Mouse (Mus musculus) intestine, embryonic 15.5 days (tissue): ENCODE measurements around the gene Pkd2l1. TPM values are rescaled to one million over a fixed set of nuclear protein-coding genes. Genes with fewer than 3 reads are reported as not detected.
A peak's percentile ranks its signal among the peaks of the same experiment; 100 is the strongest.
"Not testable (repeated sequence)": the region's sequence is repeated elsewhere in the genome, so short reads cannot be mapped to it uniquely, and the experiment has no call there.

Source experiments
- ATAC-seq: fragments of 200-750 bp; cut with Nextera tagmentation; 2 replicates; pipeline ENCODE4 v1.8.0; 2017; ENCODE audit warnings: moderate TSS enrichment, moderate library complexity
- H3K27ac ChIP-seq: fragments of 300-500 bp; sonication (generic); 2 replicates; pipeline ENCODE4 v1.5.1; 2015; ENCODE audit warnings: mild to moderate bottlenecking, inconsistent platforms
- H3K27me3 ChIP-seq: fragments of 300-500 bp; sonication (generic); replicated peaks from 2 replicates; pipeline ENCODE4 v1.6.1; 2015; ENCODE audit warnings: inconsistent platforms
- H3K36me3 ChIP-seq: fragments of 300-500 bp; sonication (generic); 2 replicates; pipeline ENCODE4 v1.6.1; 2015; ENCODE audit warnings: inconsistent platforms
- H3K4me1 ChIP-seq: fragments of 300-500 bp; sonication (generic); replicated peaks from 2 replicates; pipeline ENCODE4 v1.6.1; 2015; ENCODE audit warnings: inconsistent platforms
- H3K4me2 ChIP-seq: fragments of 300-500 bp; sonication (generic); replicated peaks from 2 replicates; pipeline ENCODE4 v1.6.1; 2015; ENCODE audit warnings: mild to moderate bottlenecking, inconsistent platforms
- H3K4me3 ChIP-seq: fragments of 300-500 bp; sonication (generic); replicated peaks from 2 replicates; pipeline ENCODE4 v1.5.1; 2015; ENCODE audit warnings: inconsistent platforms
- H3K9ac ChIP-seq: fragments of 300-500 bp; sonication (generic); 2 replicates; pipeline ENCODE4 v1.6.1; 2015; ENCODE audit warnings: inconsistent platforms
- H3K9me3 ChIP-seq: fragments of 300-500 bp; sonication (generic); 2 replicates; pipeline ENCODE4 v1.6.1; 2016; ENCODE audit warnings: inconsistent platforms
- WGBS: fragments of 180-500 bp; shearing (Covaris S2); methylation state at CpG from one replicate; pipeline ENCODE4 v1.1.7; 2015; 5-methylcytosine and 5-hydroxymethylcytosine counted together
- polyA plus RNA-seq: library from polyadenylated mRNA; unstranded; fragments of >200 nt; fragmentation: Nextera tagmentation; extraction: Ambion mirVana; gene quantifications from 2 replicates; pipeline ENCODE4 v1.2.1, GENCODE M21; 2015

The Pkd2l1 gene
- polyA plus RNA-seq, 1 experiment from 2014 or later = not detected

DNA sequence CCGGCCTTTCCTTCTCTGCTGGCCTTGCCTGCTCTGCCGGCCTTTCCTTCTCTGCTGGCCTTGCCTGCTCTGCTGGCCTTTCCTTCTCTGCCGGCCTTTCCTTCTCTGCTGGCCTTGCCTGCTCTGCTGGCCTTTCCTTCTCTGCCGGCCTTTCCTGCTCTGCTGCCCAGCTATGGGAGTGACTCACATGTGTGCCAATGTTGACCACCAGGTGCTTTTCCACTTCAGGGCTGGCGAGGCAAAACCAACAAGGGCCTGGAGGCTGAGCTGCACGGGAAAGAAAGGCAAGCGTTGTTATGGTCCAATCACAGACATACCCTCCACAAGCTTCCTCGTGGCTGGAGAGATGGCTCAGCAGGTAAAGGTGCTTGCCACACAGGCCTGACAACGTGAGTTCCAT lies 71.6 kb downstream of the Pkd2l1 start:
- not testable (repeated sequence) for H3K4me2 ChIP-seq, H3K9me3 ChIP-seq, H3K4me3 ChIP-seq, H3K27me3 ChIP-seq, ATAC-seq, H3K27ac ChIP-seq, H3K4me1 ChIP-seq, H3K9ac ChIP-seq
- 95% methylated on average over 8 of the region's 9 CpGs for WGBS
- H3K36me3 ChIP-seq = peaks cover 39% of the 10 kb centered on the region

DNA sequence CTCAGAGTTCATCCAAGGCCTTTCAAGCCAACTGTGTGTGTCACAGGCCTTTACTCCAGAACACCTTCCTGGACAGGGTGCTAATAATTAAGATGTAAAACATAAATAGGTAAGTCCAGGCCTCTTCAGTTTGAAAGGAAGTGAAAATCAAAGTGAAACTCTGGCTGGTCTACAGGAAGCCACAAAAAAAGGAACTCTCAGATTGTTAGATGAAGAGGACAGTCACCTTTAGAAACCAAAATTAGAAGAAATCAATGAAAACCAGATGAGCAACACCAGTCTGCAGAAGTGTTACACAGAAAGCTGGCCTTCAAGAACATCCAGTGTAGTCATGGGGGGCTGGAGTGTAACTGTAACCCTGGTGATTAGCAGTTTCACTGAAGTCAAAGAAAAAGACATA lies 74.4 kb downstream of the Pkd2l1 start:
- Histone ChIP-seq H3K4me1 (no peaks in the 10 kb centered on the region), H3K36me3 (peaks cover 41% of the 10 kb centered on the region)

DNA sequence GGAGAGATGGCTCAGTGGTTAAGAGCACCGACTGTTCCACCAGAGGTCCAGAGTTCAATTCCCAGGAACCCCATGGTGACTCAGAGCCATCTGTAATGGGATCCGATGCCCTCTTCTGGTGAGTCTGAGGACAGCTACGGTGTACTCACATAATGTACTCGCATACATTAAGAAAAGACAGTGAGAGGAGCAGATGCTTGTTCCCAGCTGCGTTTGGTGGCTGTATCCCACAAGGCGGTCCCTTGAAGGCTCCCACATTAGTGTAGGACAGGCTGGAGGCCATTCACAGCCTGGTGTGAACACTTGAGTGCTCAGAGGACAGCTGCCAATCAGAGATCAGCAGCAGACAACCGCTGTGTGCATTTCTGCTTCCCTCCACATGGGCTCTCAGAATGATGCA lies 80.5 kb downstream of the Pkd2l1 start:
- ATAC-seq = no peak

More for the DNA sequence above, 74.4 kb downstream of the Pkd2l1 start:
- Histone ChIP-seq H3K9me3 (no peaks in the 10 kb centered on the region), H3K27me3 (no peaks in the 10 kb centered on the region), H3K9ac (no peak overlapping the region), H3K27ac (no peak overlapping the region), H3K4me2 (no peak overlapping the region), H3K4me3 (no peak overlapping the region)
- no peak for ATAC-seq

DNA sequence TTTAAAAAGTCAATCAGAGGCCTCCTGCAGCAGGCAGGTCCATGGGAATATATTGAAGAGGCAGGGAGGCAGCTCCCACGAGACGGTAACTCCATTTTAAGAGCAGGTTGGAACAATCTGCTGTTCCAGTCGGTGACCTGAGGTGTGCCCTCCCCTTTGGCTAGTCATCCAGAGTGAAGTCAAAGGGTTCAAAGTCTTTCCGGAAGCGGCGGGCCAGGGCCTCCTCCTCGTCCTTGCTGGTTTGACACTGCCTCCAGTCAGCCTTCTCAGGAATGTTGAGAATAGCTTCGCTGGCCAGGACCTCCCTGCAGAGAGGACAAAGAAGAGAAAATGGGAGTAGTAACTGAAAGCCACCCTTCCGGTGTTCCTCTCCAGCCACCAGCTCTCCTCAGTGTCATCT lies 81.9 kb downstream of the Pkd2l1 start:
- no peak for ATAC-seq
- H3K36me3 ChIP-seq = peaks cover 35% of the 10 kb centered on the region
- no peak overlapping the region for H3K27ac ChIP-seq
- no peak overlapping the region for H3K9ac ChIP-seq
- 77% methylated on average over 9 of the region's 9 CpGs for WGBS
- H3K9me3 ChIP-seq = no peaks in the 10 kb centered on the region
- H3K27me3 ChIP-seq = no peaks in the 10 kb centered on the region
- H3K4me2 ChIP-seq = no peak overlapping the region
- H3K4me3 ChIP-seq = no peak overlapping the region
- H3K4me1 ChIP-seq = 0 out of 2 replicates have a peak, but pooled peaks cover under 1% of the 10 kb centered on the region

More for the DNA sequence above, 80.5 kb downstream of the Pkd2l1 start:
- 68% methylated on average over 7 of the region's 7 CpGs for WGBS
- Histone ChIP-seq H3K9me3 (no peaks in the 10 kb centered on the region), H3K27me3 (no peaks in the 10 kb centered on the region), H3K27ac (no peak overlapping the region), H3K9ac (no peak overlapping the region), H3K4me3 (no peak overlapping the region), H3K36me3 (peaks cover 39% of the 10 kb centered on the region), H3K4me1 (no peaks in the 10 kb centered on the region), H3K4me2 (no peak overlapping the region)

DNA sequence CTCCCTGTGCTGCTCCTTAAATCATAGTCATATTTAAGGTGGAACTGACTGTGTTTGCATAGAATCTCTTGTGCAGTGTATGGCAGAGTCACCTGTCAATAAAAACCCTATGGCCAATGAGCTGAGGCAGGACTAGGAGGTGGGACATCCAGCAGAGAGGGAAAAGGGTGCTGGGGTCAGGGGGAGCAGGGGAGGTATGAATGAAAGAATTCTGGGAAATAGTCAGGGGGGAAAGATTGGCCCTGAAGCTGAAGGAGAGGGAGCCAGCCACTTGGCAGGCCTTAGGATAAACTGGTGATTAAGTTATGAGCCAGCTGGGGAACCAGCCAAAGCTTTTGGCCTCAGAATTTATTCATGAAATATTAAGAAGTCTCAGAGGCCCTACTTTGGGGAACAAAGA lies 83.2 kb downstream of the Pkd2l1 start:
- H3K27me3 ChIP-seq = no peaks in the 10 kb centered on the region
- H3K9ac ChIP-seq = no peak overlapping the region
- H3K27ac ChIP-seq = no peak overlapping the region
- H3K4me3 ChIP-seq = no peak overlapping the region
- no peak overlapping the region for H3K4me2 ChIP-seq
- ATAC-seq = no peak
- peaks cover 26% of the 10 kb centered on the region; the same call in 1 of the 2 replicates for H3K36me3 ChIP-seq
- H3K9me3 ChIP-seq = no peaks in the 10 kb centered on the region
- 0 out of 2 replicates have a peak, but pooled peaks cover 4% of the 10 kb centered on the region for H3K4me1 ChIP-seq

DNA sequence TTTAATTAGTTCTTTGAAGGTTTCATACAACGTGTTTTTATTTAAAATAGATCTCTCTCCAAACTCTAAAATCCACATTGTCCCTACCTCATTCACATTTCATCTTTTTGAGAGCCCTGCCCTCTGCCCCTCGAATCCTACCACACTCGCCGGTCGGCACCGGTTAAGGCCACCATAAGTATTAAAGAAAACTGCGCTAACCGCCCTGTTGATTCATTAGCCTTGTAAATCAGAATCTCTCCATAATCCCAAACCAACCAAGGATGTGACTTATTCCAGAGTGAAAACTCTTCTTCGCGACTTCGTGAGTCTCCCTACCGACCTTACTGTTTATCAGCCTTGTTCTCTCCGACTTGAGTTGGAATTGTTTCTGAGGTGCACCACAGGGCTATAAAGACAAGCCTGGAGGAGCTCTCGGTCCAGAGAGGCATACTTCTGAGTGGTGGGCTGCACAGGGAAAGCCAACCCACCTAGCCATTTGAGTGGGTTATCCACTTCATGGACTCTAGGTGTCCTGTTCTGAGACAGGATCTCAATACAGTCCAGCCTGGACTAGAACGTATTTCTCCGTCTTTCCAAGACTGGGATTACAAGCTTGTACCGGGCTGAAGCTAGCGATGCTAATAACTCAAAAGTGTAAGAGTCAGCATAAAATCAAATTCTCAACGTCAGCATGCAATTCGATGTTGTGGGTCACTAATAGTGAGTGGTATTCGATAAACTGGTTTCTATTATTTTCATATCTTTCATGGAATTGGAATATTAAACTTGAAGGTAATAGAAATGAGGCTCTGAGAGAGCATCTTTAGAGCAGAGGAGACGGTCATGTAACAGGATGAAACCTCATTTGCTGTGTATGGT lies 84.4 kb downstream of the Pkd2l1 start:
- Histone ChIP-seq H3K9ac (peak overlapping the region; percentile 59), H3K9me3 (no peaks in the 10 kb centered on the region), H3K27me3 (no peaks in the 10 kb centered on the region), H3K27ac (no peak overlapping the region), H3K4me1 (0 out of 2 replicates have a peak, but pooled peaks cover 4% of the 10 kb centered on the region), H3K4me3 (peak overlapping the region; percentile 91), H3K4me2 (peak overlapping the region; percentile 68), H3K36me3 (peaks cover 16% of the 10 kb centered on the region; the same call in 1 of the 2 replicates)
- ATAC-seq = peak; percentile 34
- 30% methylated on average over 22 of the region's 22 CpGs for WGBS

DNA sequence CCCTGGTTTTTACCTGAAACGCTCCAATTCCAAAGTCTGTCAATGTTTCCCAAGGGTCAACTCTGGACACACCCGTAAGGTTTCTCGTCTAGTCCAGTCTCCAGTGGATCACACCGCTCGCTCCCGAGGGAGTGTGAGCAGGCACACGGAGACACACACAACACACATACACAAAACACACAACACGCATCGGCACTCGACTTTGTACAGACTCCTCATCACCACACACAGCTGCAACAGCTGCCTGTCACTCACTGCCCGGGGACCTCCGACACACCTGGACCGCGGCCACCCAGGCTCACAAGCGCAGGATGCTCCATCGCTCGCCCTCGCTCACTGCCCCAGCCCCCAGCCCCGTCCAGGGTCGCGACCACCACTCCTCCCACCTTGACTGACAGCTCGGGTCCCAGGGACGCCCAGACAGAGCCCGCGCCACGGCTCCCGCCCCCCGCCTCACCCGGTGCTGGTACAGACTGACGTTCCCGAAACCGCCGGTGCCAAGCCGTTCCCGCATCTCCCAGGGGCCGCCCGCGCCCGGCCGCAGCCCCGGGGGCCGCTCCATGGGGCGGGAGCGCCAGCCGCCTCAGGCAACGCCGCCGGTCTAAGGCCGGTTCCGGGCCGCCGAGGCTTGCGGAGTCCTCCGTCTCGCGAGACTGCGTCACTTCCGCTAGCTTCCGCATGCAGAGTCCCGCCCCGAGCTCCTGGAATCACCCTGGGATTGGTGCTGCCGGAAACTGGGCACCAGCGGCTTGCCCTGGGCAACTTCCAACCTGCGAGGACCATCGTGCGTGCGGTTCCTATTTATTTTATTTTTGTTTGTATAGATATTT lies 85.2 kb downstream of the Pkd2l1 start, which contains the start of gene Chuk:
Chuk (minus strand) TSS at position 650 of the 830 bp plus-strand sequence.
- peak within 1 kb of the TSS; percentile 81 for H3K9ac ChIP-seq
- 0 out of 2 replicates have a peak within 1 kb of the TSS, but pooled peaks have one; percentile 38 for H3K27ac ChIP-seq
- peak within 1 kb of the TSS; percentile 91 for H3K4me3 ChIP-seq

DNA sequence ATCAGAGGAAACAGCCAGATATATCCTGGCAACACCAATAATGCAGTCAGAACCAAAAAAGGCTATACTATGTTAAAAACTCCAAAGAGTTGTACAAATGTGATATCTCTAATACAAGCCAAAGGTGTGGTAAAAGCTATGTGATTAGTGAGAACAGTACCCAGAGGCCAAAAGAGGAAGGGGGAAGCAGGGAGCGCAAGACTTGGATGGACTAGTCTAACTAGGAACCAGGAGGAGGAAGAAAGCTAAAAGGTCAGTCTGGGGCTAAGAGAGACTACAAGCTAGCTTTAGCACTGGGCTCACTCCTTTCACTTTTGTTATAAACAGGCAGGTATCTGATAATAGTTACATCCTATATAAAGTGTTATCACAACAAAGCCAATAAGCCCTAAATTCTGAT lies 87.8 kb downstream of the Pkd2l1 start:
- 0 out of 2 replicates have a peak, but pooled peaks cover 4% of the 10 kb centered on the region for H3K4me1 ChIP-seq
- H3K4me3 ChIP-seq = no peak overlapping the region
- no peak for ATAC-seq
- no peaks in the 10 kb centered on the region for H3K27me3 ChIP-seq
- H3K36me3 ChIP-seq = no peaks in the 10 kb centered on the region
- H3K27ac ChIP-seq = no peak overlapping the region
- no peak overlapping the region for H3K9ac ChIP-seq
- H3K4me2 ChIP-seq = no peak overlapping the region
- 78% methylated on average over 1 of the region's 1 CpGs for WGBS
- no peaks in the 10 kb centered on the region for H3K9me3 ChIP-seq

More for the DNA sequence above, 85.2 kb downstream of the Pkd2l1 start, which contains the start of gene Chuk:
- ATAC-seq = peak; percentile 99
- H3K36me3 ChIP-seq = peaks cover 9% of the 10 kb centered on the region; the same call in 1 of the 2 replicates
- H3K4me2 ChIP-seq = peak within 1 kb of the TSS; percentile 68
- H3K27me3 ChIP-seq = no peaks in the 10 kb centered on the region
- H3K4me1 ChIP-seq = 0 out of 2 replicates have a peak, but pooled peaks cover 4% of the 10 kb centered on the region
- WGBS = under 1% methylated on average over 66 of the region's 67 CpGs
- no peaks in the 10 kb centered on the region for H3K9me3 ChIP-seq

DNA sequence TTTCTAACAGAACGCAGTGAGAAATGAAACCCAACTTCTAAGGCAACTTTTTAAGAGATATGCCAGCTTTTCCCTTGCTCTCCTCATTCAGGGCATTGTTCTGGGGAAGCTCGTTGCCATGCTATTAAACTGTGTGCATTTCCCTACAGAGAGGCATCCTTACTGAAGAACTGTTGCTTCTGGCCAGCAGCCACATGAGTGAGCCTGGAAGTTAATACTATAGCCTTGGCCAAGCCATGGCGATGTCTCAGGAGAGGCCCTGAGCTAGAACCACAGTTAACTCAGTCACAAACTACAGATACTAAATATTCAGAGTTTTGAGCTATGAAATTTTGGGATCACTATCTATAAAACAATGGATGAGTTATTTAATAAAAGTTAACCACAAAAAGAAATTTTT lies 89.2 kb downstream of the Pkd2l1 start:
- H3K36me3 ChIP-seq = no peaks in the 10 kb centered on the region
- WGBS = 85% methylated on average over 3 of the region's 3 CpGs
- no peaks in the 10 kb centered on the region for H3K27me3 ChIP-seq
- no peak overlapping the region for H3K9ac ChIP-seq
- no peak for ATAC-seq
- H3K4me1 ChIP-seq = 0 out of 2 replicates have a peak, but pooled peaks cover 4% of the 10 kb centered on the region
- H3K4me2 ChIP-seq = no peak overlapping the region
- H3K27ac ChIP-seq = no peak overlapping the region
- no peak overlapping the region for H3K4me3 ChIP-seq
- no peaks in the 10 kb centered on the region for H3K9me3 ChIP-seq

DNA sequence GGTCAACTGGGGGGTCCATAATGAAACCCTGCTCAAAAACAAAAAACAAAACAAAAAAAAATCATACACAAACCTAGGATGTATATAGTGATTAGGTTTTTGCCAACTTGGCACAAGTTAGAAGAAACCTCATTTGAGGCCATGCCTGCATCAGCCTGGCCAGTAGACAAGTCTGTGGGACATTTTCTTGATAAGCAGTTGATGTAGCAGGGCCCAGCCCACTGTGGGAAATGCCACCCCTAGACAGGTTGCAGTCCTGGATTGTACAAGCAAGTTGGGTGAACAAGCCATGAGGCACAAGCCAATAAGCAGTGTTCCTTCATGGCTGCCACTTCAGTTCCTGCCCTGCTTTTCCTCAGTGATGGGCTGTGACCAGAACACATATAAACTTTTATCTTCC lies 91.4 kb downstream of the Pkd2l1 start:
- H3K4me2 ChIP-seq = no peak overlapping the region
- H3K4me1 ChIP-seq = 0 out of 2 replicates have a peak, but pooled peaks cover 4% of the 10 kb centered on the region
- H3K9ac ChIP-seq = no peak overlapping the region
- H3K9me3 ChIP-seq = no peaks in the 10 kb centered on the region
- no peak overlapping the region for H3K4me3 ChIP-seq
- ATAC-seq = no peak
- H3K27me3 ChIP-seq = no peaks in the 10 kb centered on the region
- peaks cover 5% of the 10 kb centered on the region for H3K36me3 ChIP-seq
- no peak overlapping the region for H3K27ac ChIP-seq
